ENCODE assay signal across 8 mouse cellular contexts in the genomic region with DNA sequence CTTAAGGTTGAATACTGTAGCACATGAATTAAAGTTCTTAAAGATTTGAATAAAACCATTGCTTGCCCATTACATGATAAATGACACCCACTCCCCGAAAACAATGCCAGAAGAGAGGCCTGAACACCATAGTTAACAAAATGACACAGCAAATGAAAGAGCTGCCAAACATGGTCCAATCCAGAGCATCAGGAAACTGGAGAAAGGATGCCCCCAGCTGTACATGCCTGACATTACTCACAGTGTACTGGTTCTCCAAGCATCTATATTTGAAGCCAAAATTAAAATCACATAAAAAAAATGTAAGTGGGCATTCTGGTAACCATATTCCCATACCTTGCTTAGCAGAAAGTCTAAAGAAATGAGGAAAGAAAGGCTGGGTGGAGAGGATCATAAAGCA. TPM values are rescaled to one million over a fixed set of nuclear protein-coding genes. Genes with fewer than 3 reads are reported as not detected.
DNase-seq lines count a peak whose midpoint lies in the region; ATAC-seq and TF ChIP-seq lines count a peak whose summit lies in the region.

No protein-coding gene starts in this region.

- H3K9ac ChIP-seq in lung, postnatal 0 days (replicated peaks; ENCODE audit: low read depth): no peak overlapping the region
- no peak overlapping the region for H3K9ac ChIP-seq in midbrain, embryonic 16.5 days (ENCODE audit: low read depth, low read length)

- 43% methylated on average over 1 of the region's 1 CpGs for WGBS in lung, postnatal 0 days
- 49% methylated on average over 1 of the region's 1 CpGs for WGBS in midbrain, embryonic 16.5 days

- no peak overlapping the region for H3K4me3 ChIP-seq in lung, postnatal 0 days (ENCODE audit: low read depth, low read length)
- H3K4me3 ChIP-seq in midbrain, embryonic 16.5 days (ENCODE audit: low read depth, low read length): no peak overlapping the region

- no peak overlapping the region for H3K4me2 ChIP-seq in lung, postnatal 0 days (replicated peaks; ENCODE audit: low read depth, low read length)
- H3K4me2 ChIP-seq in midbrain, embryonic 16.5 days (ENCODE audit: low read length): no peak overlapping the region

- no peak for TF ChIP-seq EP300 in lung, postnatal 0 days (IDR thresholded peaks at IDR 0.05)

- H3K9me3 ChIP-seq in lung, postnatal 0 days (ENCODE audit: low read length): no peaks in the 10 kb centered on the region
- H3K9me3 ChIP-seq in midbrain, embryonic 16.5 days (replicated peaks; ENCODE audit: control insufficient read depth, low read length, poor library complexity, severe bottlenecking): no peaks in the 10 kb centered on the region

- no peaks in the 10 kb centered on the region for H3K36me3 ChIP-seq in lung, postnatal 0 days (ENCODE audit: insufficient read depth, low read length)
- H3K36me3 ChIP-seq in midbrain, embryonic 16.5 days (ENCODE audit: control insufficient read depth, insufficient read depth, low read length): no peaks in the 10 kb centered on the region

- H3K4me1 ChIP-seq in lung, postnatal 0 days (ENCODE audit: insufficient read depth, low read depth, low read length): no peaks in the 10 kb centered on the region
- H3K4me1 ChIP-seq in midbrain, embryonic 16.5 days (ENCODE audit: control insufficient read depth, insufficient read depth, low read length): no peaks in the 10 kb centered on the region

- H3K27ac ChIP-seq in lung, postnatal 0 days (ENCODE audit: low read length): no peak overlapping the region
- no peak overlapping the region for H3K27ac ChIP-seq in midbrain, embryonic 16.5 days (ENCODE audit: low read length)

- no peak for ATAC-seq in lung, postnatal 0 days
- peak; percentile 65 to 72 for ATAC-seq in hematopoietic stem cell, adult 5-6 weeks (replicated peaks in 1 of 2; ENCODE audit: insufficient read depth in 1 of 2, low FRiP score in 2 of 2, low TSS enrichment in 1 of 2, low read depth in 1 of 2, poor library complexity in 2 of 2, severe bottlenecking in 2 of 2)
- ATAC-seq in midbrain, embryonic 16.5 days: peak; percentile 56; the same call in 1 of the 2 replicates

- H3K27me3 ChIP-seq in lung, postnatal 0 days (replicated peaks; ENCODE audit: insufficient read depth, low read length): no peaks in the 10 kb centered on the region
- H3K27me3 ChIP-seq in midbrain, embryonic 16.5 days (ENCODE audit: control insufficient read depth, insufficient read depth, low read depth, low read length): no peaks in the 10 kb centered on the region

- TF ChIP-seq CTCF in lung, postnatal 0 days (IDR thresholded peaks at IDR 0.05): peak; percentile 55

- peak; percentile 29 for DNase-seq in embryo, embryonic 10 days (ENCODE audit: low spot score)
- DNase-seq in embryo, embryonic 9.5 days (ENCODE audit: extremely low spot score): no peak
- DNase-seq in lung, postnatal 0 days (ENCODE audit: low spot score): no peak
- DNase-seq in lung, postnatal 14 days: no peak
- no peak for DNase-seq in gastrocnemius, postnatal 10 days
- no peak for DNase-seq in liver

RNA-seq across cellular contexts. Expression of a gene that starts 38.6 kb away (rescaled TPM):
- 47.3 and 54.6 TPM in 2 replicates for polyA plus RNA-seq in lung, postnatal 0 days (2015; fragmentation: Nextera tagmentation; extraction: Ambion mirVana)
- 32.1 and 48.0 TPM in 2 replicates for total RNA-seq in hematopoietic stem cell, adult 5-6 weeks (2017)
- 36.2 and 46.2 TPM in 2 replicates for polyA plus RNA-seq in midbrain, embryonic 16.5 days (2015; fragmentation: Nextera tagmentation; extraction: Ambion mirVana)
- total RNA-seq in gastrocnemius, postnatal 10 days (2021): 10 to 100 TPM; 58.8 to 59.3 TPM
